Mouse (Mus musculus) cortical plate, adult 2 months (tissue): ENCODE data around the gene Ripk1.

Source experiments
- CTCF ChIP-seq: fragments of 200-500 bp; IDR thresholded peaks from 2 replicates; pipeline ENCODE4 v1.5.1; 2011; ENCODE audit warnings: mild to moderate bottlenecking, control low read depth, low read length; ENCODE audit not compliant: insufficient read depth; ENCODE audit errors: extremely low read depth
- POLR2A ChIP-seq: fragments of 200-500 bp; IDR thresholded peaks from 2 replicates; pipeline ENCODE4 v1.6.1; 2011; ENCODE audit warnings: mild to moderate bottlenecking, low read length, control low read depth; ENCODE audit not compliant: insufficient read depth; ENCODE audit errors: extremely low read depth

DNA sequence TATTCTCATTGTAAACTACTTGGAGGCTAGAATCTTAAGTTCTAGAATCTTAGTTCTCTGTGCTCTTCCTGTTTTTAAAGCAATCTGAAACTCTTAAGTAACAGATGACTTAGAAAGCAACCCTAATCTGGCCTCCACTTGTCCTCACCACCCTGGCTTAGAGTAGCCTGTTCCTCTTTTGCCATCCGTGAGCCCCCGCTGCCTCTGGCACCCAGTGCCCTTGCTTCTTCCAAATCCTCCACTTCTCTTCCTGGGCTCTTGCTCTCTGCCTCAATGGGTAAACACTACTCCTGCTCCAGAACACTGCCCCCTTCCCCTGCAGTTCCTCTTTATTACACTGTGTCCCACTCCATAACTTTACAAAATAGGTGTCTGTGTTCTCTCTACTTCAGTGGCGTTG, 49.5 kb downstream of the Ripk1 start:
- TF ChIP-seq CTCF (no peak), POLR2A (no peak)
